Mouse (Mus musculus): ENCODE measurements around the gene Gars.

DNA sequence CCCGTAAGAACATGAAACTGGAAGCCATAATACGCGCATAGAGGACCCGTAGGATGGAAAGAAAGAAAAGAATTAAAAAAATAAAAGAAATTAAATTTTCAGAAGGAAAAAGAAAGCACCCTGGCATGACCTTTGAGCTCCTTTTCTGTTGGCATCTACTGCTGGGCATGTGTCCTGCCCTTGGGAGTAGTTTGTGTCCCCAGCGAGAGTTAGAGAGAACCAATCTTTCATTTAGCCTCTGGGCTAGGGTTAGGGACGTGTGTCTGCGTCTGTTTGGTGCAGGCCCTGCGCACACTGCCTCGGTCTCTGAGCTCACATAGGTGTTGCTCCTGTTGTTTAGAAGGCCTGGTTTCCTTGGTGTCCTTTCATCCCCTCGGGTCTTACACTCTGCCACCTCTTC lies 11.4 kb downstream of the Gars start:
- TF ChIP-seq CTCF (IDR thresholded peaks at IDR 0.05; ENCODE audit: borderline replicate concordance, control insufficient read depth, extremely low read depth, insufficient read depth, low read length, poor library complexity) (no peak), POLR2A (IDR thresholded peaks at IDR 0.05; ENCODE audit: control insufficient read depth, extremely low read depth, insufficient read depth, low read length, poor library complexity) (no peak)
